Mouse (Mus musculus) hindbrain, embryonic 16.5 days (tissue): ENCODE measurements around the gene Rcsd1. TPM values are rescaled to one million over a fixed set of nuclear protein-coding genes. Genes with fewer than 3 reads are reported as not detected.

Experiments used
- ATAC-seq: fragments of 200-750 bp; cut with Nextera tagmentation; 2 replicates; pipeline ENCODE4 v1.8.0; 2017; ENCODE audit warnings: moderate TSS enrichment, moderate library complexity
- H3K27ac ChIP-seq: fragments of 300-500 bp; sonication (generic); 2 replicates; pipeline ENCODE4 v1.5.1; 2014; ENCODE audit warnings: low read depth, mild to moderate bottlenecking, control low read depth, low read length, moderate library complexity
- H3K27me3 ChIP-seq: fragments of 300-500 bp; sonication (generic); replicated peaks from 2 replicates; pipeline ENCODE4 v1.6.1; 2014; ENCODE audit warnings: low read length; ENCODE audit not compliant: control insufficient read depth, insufficient read depth
- H3K36me3 ChIP-seq: fragments of 300-500 bp; sonication (generic); 2 replicates; pipeline ENCODE4 v1.6.1; 2014; ENCODE audit warnings: mild to moderate bottlenecking, low read length, moderate library complexity, mixed read lengths; ENCODE audit not compliant: control insufficient read depth, insufficient read depth
- H3K4me1 ChIP-seq: fragments of 300-500 bp; sonication (generic); 2 replicates; pipeline ENCODE4 v1.6.1; 2014; ENCODE audit warnings: low read depth, low read length; ENCODE audit not compliant: control insufficient read depth, insufficient read depth
- H3K4me2 ChIP-seq: fragments of 300-500 bp; sonication (generic); 2 replicates; pipeline ENCODE4 v1.6.1; 2014; ENCODE audit warnings: mild to moderate bottlenecking, low read length, control low read depth, moderate library complexity
- H3K4me3 ChIP-seq: fragments of 300-500 bp; sonication (generic); 2 replicates; pipeline ENCODE4 v1.5.1; 2014; ENCODE audit warnings: mild to moderate bottlenecking, low read length, control low read depth, moderate library complexity
- H3K9ac ChIP-seq: fragments of 300-500 bp; sonication (generic); 2 replicates; pipeline ENCODE4 v1.6.1; 2014; ENCODE audit warnings: low read depth, mild to moderate bottlenecking, control low read depth, low read length, moderate library complexity
- H3K9me3 ChIP-seq: fragments of 300-500 bp; sonication (generic); 2 replicates; pipeline ENCODE4 v1.6.1; 2014; ENCODE audit warnings: mild to moderate bottlenecking, low read length, moderate library complexity; ENCODE audit not compliant: control insufficient read depth
- WGBS: fragments of 180-500 bp; shearing (Covaris S2); extraction: QIAGEN DNeasy Blood & Tissue Kit; methylation state at CpG from one replicate; pipeline ENCODE4 v1.1.7; 2014; 5-methylcytosine and 5-hydroxymethylcytosine counted together
- polyA plus RNA-seq: library from polyadenylated mRNA; unstranded; fragments of >200 nt; fragmentation: Nextera tagmentation; extraction: Ambion mirVana; gene quantifications from 2 replicates; pipeline ENCODE4 v1.2.1, GENCODE M21; 2015

Gene Rcsd1
- polyA plus RNA-seq: 9.5 and 12.5 TPM in 2 replicates

GRCm38 (mm10) chr1:165709629-165710256 is at the start of gene Rcsd1:
Gene Rcsd1, minus strand, starts transcription at chr1:165709757.
- Histone ChIP-seq H3K9ac (no peak within 1 kb of the TSS), H3K9me3 (no peaks in the 10 kb centered on the region), H3K4me2 (peak within 1 kb of the TSS; percentile 98), H3K4me3 (no peak within 1 kb of the TSS), H3K27me3 (peaks cover 3% of the 10 kb centered on the region; the same call in 1 of the 2 replicates), H3K36me3 (no peaks in the 10 kb centered on the region), H3K27ac (no peak within 1 kb of the TSS), H3K4me1 (peaks cover 4% of the 10 kb centered on the region; the same call in 1 of the 2 replicates)
- ATAC-seq: no peak
- WGBS: 60% methylated on average over 5 of the region's 5 CpGs

- ATAC-seq: no peak
- H3K9me3 ChIP-seq: no peaks in the 10 kb centered on the region
- no peak overlapping the region for H3K27ac ChIP-seq
- H3K4me3 ChIP-seq: no peak overlapping the region
- 68% methylated on average over 4 of the region's 4 CpGs for WGBS
- H3K4me2 ChIP-seq: no peak overlapping the region
- H3K9ac ChIP-seq: no peak overlapping the region
- no peaks in the 10 kb centered on the region for H3K36me3 ChIP-seq
- no peaks in the 10 kb centered on the region; the same call in 1 of the 2 replicates for H3K27me3 ChIP-seq
- no peaks in the 10 kb centered on the region for H3K4me1 ChIP-seq
These were observed 45.6 kb upstream of the Rcsd1 start for GRCm38 (mm10) chr1:165755194-165755593.

GRCm38 (mm10) chr1:165754205-165754604 is 44.6 kb upstream of the Rcsd1 start:
- Histone ChIP-seq H3K27ac (no peak overlapping the region), H3K9ac (no peak overlapping the region), H3K4me2 (no peak overlapping the region), H3K4me1 (no peaks in the 10 kb centered on the region), H3K36me3 (no peaks in the 10 kb centered on the region), H3K4me3 (no peak overlapping the region), H3K27me3 (no peaks in the 10 kb centered on the region; the same call in 1 of the 2 replicates), H3K9me3 (no peaks in the 10 kb centered on the region)
- 81% methylated on average over 6 of the region's 6 CpGs for WGBS
- no peak for ATAC-seq

- H3K9ac ChIP-seq: no peak overlapping the region
- no peak for ATAC-seq
- no peak overlapping the region for H3K4me2 ChIP-seq
- no peak overlapping the region for H3K4me3 ChIP-seq
- H3K4me1 ChIP-seq: no peaks in the 10 kb centered on the region
- 81% methylated on average over 5 of the region's 5 CpGs for WGBS
- no peaks in the 10 kb centered on the region for H3K36me3 ChIP-seq
- no peaks in the 10 kb centered on the region for H3K9me3 ChIP-seq
- no peaks in the 10 kb centered on the region; the same call in 1 of the 2 replicates for H3K27me3 ChIP-seq
- H3K27ac ChIP-seq: no peak overlapping the region
These were observed 42.3 kb upstream of the Rcsd1 start for GRCm38 (mm10) chr1:165751838-165752237.

- Histone ChIP-seq H3K36me3 (no peaks in the 10 kb centered on the region), H3K9ac (no peak overlapping the region), H3K27me3 (no peaks in the 10 kb centered on the region; the same call in 1 of the 2 replicates), H3K4me2 (no peak overlapping the region), H3K9me3 (no peaks in the 10 kb centered on the region), H3K27ac (no peak overlapping the region), H3K4me1 (no peaks in the 10 kb centered on the region), H3K4me3 (no peak overlapping the region)
- ATAC-seq: no peak
These were observed 41.6 kb upstream of the Rcsd1 start for GRCm38 (mm10) chr1:165751142-165751541.

- H3K27ac ChIP-seq: no peak overlapping the region
- H3K4me3 ChIP-seq: no peak overlapping the region
- no peaks in the 10 kb centered on the region for H3K4me1 ChIP-seq
- ATAC-seq: no peak
- no peak overlapping the region for H3K9ac ChIP-seq
- H3K9me3 ChIP-seq: no peaks in the 10 kb centered on the region
- no peaks in the 10 kb centered on the region; the same call in 1 of the 2 replicates for H3K27me3 ChIP-seq
- no peak overlapping the region for H3K4me2 ChIP-seq
- H3K36me3 ChIP-seq: no peaks in the 10 kb centered on the region
- WGBS: 38% methylated on average over 11 of the region's 11 CpGs
These were observed 38.5 kb upstream of the Rcsd1 start for GRCm38 (mm10) chr1:165748053-165748452.

- no peak overlapping the region for H3K9ac ChIP-seq
- ATAC-seq: no peak
- H3K4me1 ChIP-seq: no peaks in the 10 kb centered on the region
- H3K4me3 ChIP-seq: no peak overlapping the region
- H3K27me3 ChIP-seq: no peaks in the 10 kb centered on the region
- H3K36me3 ChIP-seq: no peaks in the 10 kb centered on the region
- 90% methylated on average over 8 of the region's 8 CpGs for WGBS
- H3K27ac ChIP-seq: no peak overlapping the region
- H3K9me3 ChIP-seq: no peaks in the 10 kb centered on the region
- H3K4me2 ChIP-seq: no peak overlapping the region
These were observed 32.4 kb upstream of the Rcsd1 start for GRCm38 (mm10) chr1:165741989-165742388.

- H3K4me1 ChIP-seq: no peaks in the 10 kb centered on the region
- no peak overlapping the region for H3K4me2 ChIP-seq
- H3K27me3 ChIP-seq: no peaks in the 10 kb centered on the region
- H3K36me3 ChIP-seq: no peaks in the 10 kb centered on the region
- H3K9ac ChIP-seq: no peak overlapping the region
- no peaks in the 10 kb centered on the region for H3K9me3 ChIP-seq
- H3K27ac ChIP-seq: no peak overlapping the region
- no peak overlapping the region for H3K4me3 ChIP-seq
- ATAC-seq: no peak
- 87% methylated on average over 1 of the region's 1 CpGs for WGBS
These were observed 29.4 kb upstream of the Rcsd1 start for GRCm38 (mm10) chr1:165738985-165739384.

- Histone ChIP-seq H3K4me3 (no peak overlapping the region), H3K27ac (no peak overlapping the region), H3K4me1 (no peaks in the 10 kb centered on the region), H3K27me3 (no peaks in the 10 kb centered on the region), H3K9me3 (no peaks in the 10 kb centered on the region), H3K9ac (no peak overlapping the region), H3K36me3 (no peaks in the 10 kb centered on the region), H3K4me2 (no peak overlapping the region)
- ATAC-seq: no peak
- 67% methylated on average over 3 of the region's 3 CpGs for WGBS
These were observed 28.3 kb upstream of the Rcsd1 start for GRCm38 (mm10) chr1:165737867-165738266.
